In the genomic region with DNA sequence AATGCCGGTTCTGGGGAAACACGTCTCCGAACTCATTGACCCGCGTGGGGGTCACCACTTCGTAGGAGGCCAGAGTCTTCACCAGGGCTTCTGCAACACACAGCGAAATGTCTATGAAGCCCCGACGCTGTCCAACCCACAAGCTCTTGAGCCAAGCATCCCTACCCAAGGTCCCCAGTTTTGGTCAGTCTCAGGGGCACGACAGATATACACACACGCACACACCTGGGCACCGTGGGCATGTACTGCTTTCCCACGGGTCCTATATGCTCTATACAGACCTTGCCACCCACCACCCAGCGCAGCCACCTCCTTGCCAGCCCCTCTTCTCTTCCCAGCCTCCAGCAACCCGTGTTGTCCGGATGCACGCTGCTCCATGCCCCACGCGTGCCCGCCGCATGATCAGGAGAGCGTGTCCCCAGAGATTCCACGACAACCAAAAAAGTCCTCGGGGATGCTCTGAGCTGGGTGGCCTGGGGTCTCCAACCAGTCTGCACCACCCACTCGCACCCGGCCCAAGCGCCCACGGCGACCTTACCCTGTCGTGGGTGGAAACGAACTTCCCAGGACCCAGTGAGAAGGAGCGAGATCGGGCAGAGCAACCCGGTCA, we compare ENCODE assay signal across 8 mouse cellular contexts.
DNase-seq lines count a peak whose midpoint lies in the region; ATAC-seq and TF ChIP-seq lines count a peak whose summit lies in the region.

No protein-coding gene starts in this region.

- ATAC-seq in erythroblast, adult 5-6 weeks (replicated peaks; ENCODE audit: low FRiP score, poor library complexity, severe bottlenecking) = no peak
- peak; percentile 69 for ATAC-seq in hindbrain, embryonic 14.5 days (ENCODE audit: low FRiP score)
- ATAC-seq in midbrain, embryonic 15.5 days (replicated peaks) = peak; percentile 64

- peak overlapping the region; percentile 47 for H3K4me3 ChIP-seq in erythroblast, embryonic 14.5 days (replicated peaks)
- H3K4me3 ChIP-seq in testis, adult 2 months (ENCODE audit: control insufficient read depth, low read depth, low read length) = peak overlapping the region; percentile 9
- peak overlapping the region; percentile 73 for H3K4me3 ChIP-seq in hindbrain, embryonic 14.5 days (replicated peaks; ENCODE audit: low read length)
- peak overlapping the region; percentile 86 for H3K4me3 ChIP-seq in midbrain, embryonic 15.5 days

- peak overlapping the region; percentile 71 for H3K9ac ChIP-seq in hindbrain, embryonic 14.5 days
- peak overlapping the region; percentile 65 for H3K9ac ChIP-seq in midbrain, embryonic 15.5 days

- no peak overlapping the region for H3K27ac ChIP-seq in testis, adult 2 months (ENCODE audit: control insufficient read depth, insufficient read depth, low read depth, low read length)
- no peak overlapping the region; the same call in 1 of the 2 replicates for H3K27ac ChIP-seq in hindbrain, embryonic 14.5 days
- peak overlapping the region; percentile 67 for H3K27ac ChIP-seq in midbrain, embryonic 15.5 days

- H3K36me3 ChIP-seq in erythroblast, embryonic 14.5 days (ENCODE audit: control insufficient read depth) = no peaks in the 10 kb centered on the region
- H3K36me3 ChIP-seq in testis, adult 2 months (ENCODE audit: control insufficient read depth, insufficient read depth, low read length) = no peaks in the 10 kb centered on the region
- H3K36me3 ChIP-seq in hindbrain, embryonic 14.5 days (replicated peaks; ENCODE audit: control insufficient read depth, insufficient read depth) = no peaks in the 10 kb centered on the region
- H3K36me3 ChIP-seq in midbrain, embryonic 15.5 days (replicated peaks) = no peaks in the 10 kb centered on the region

- no peaks in the 10 kb centered on the region for H3K9me3 ChIP-seq in erythroblast, embryonic 14.5 days (ENCODE audit: control insufficient read depth, low read length)
- no peaks in the 10 kb centered on the region for H3K9me3 ChIP-seq in hindbrain, embryonic 14.5 days (ENCODE audit: control insufficient read depth, low read length)
- no peaks in the 10 kb centered on the region for H3K9me3 ChIP-seq in midbrain, embryonic 15.5 days

- DNase-seq in testis, postnatal 14 days (ENCODE audit: low spot score) = no peak
- DNase-seq in hindbrain, embryonic 14.5 days (ENCODE audit: low spot score) = no peak
- DNase-seq in spleen, adult 12 weeks (ENCODE audit: low spot score) = no peak
- DNase-seq in layer of hippocampus, adult 11-12 months (ENCODE audit: low spot score) = no peak

- H3K27me3 ChIP-seq in erythroblast, embryonic 14.5 days (ENCODE audit: control insufficient read depth) = peaks cover 33% of the 10 kb centered on the region
- H3K27me3 ChIP-seq in testis, adult 2 months (ENCODE audit: control insufficient read depth, insufficient read depth, low read length) = no peaks in the 10 kb centered on the region
- peaks cover 26% of the 10 kb centered on the region for H3K27me3 ChIP-seq in hindbrain, embryonic 14.5 days (ENCODE audit: control insufficient read depth, insufficient read depth, low read length)
- H3K27me3 ChIP-seq in midbrain, embryonic 15.5 days (replicated peaks) = peaks cover 14% of the 10 kb centered on the region; the same call in 1 of the 2 replicates

- 1% methylated on average over 34 of the region's 34 CpGs for WGBS in hindbrain, embryonic 14.5 days
- under 1% methylated on average over 34 of the region's 34 CpGs for WGBS in midbrain, embryonic 15.5 days

- no peak for TF ChIP-seq CTCF in testis, adult 2 months (IDR thresholded peaks at IDR 0.05; ENCODE audit: control insufficient read depth, insufficient read depth, insufficient replicate concordance, low read depth, low read length)

- TF ChIP-seq POLR2A in testis, adult 2 months (IDR thresholded peaks at IDR 0.05; ENCODE audit: control insufficient read depth, low read depth, low read length) = no peak

- peaks cover 4% of the 10 kb centered on the region for H3K4me1 ChIP-seq in erythroblast, embryonic 14.5 days (ENCODE audit: control insufficient read depth)
- H3K4me1 ChIP-seq in testis, adult 2 months (ENCODE audit: control insufficient read depth, insufficient read depth, low read length) = peaks cover 11% of the 10 kb centered on the region
- peaks cover 13% of the 10 kb centered on the region for H3K4me1 ChIP-seq in hindbrain, embryonic 14.5 days (replicated peaks; ENCODE audit: control insufficient read depth, insufficient read depth, low read length)
- peaks cover 13% of the 10 kb centered on the region for H3K4me1 ChIP-seq in midbrain, embryonic 15.5 days

- H3K4me2 ChIP-seq in hindbrain, embryonic 14.5 days (replicated peaks) = peak overlapping the region; percentile 98
- H3K4me2 ChIP-seq in midbrain, embryonic 15.5 days = peak overlapping the region; percentile 99

Comparison
In these comparisons a context has a peak if more than half of its experiments do, and no peak if none do; other contexts are left out.
1. H3K4me3 ChIP-seq: peak in every context shown above with its lines; median percentile 86 in midbrain, embryonic 15.5 days; 73 in hindbrain, embryonic 14.5 days; 47 in erythroblast, embryonic 14.5 days; 9 in testis, adult 2 months.